Mouse (Mus musculus): ENCODE results near the gene Nhsl1. TPM values are rescaled to one million over a fixed set of nuclear protein-coding genes. Genes with fewer than 3 reads are reported as not detected.

Nhsl1 gene
- polyA plus RNA-seq, 1 experiment: 11.9 TPM

GRCm38 (mm10) chr10:18453380-18453779, 134.6 kb downstream of the Nhsl1 start:
- no peak overlapping the region for H3K27ac ChIP-seq (ENCODE audit: control insufficient read depth, insufficient read depth, low read depth, low read length)
- H3K4me1 ChIP-seq (ENCODE audit: control insufficient read depth, insufficient read depth, low read length): peaks cover 2% of the 10 kb centered on the region; the same call in 1 of the 2 replicates
- H3K27me3 ChIP-seq (ENCODE audit: control insufficient read depth, insufficient read depth, low read length): no peaks in the 10 kb centered on the region
- H3K36me3 ChIP-seq (ENCODE audit: control insufficient read depth, insufficient read depth, low read length): no peaks in the 10 kb centered on the region
- H3K4me3 ChIP-seq (ENCODE audit: control insufficient read depth, low read depth, low read length): no peak overlapping the region
- no peak for TF ChIP-seq POLR2A (IDR thresholded peaks at IDR 0.05; ENCODE audit: control insufficient read depth, low read depth, low read length)
- peak; percentile 87; the same call in 1 of the 2 replicates for TF ChIP-seq CTCF (IDR thresholded peaks at IDR 0.05; ENCODE audit: control insufficient read depth, insufficient read depth, insufficient replicate concordance, low read depth, low read length)

- TF ChIP-seq POLR2A (IDR thresholded peaks at IDR 0.05; ENCODE audit: control insufficient read depth, low read depth, low read length): no peak
- no peak for TF ChIP-seq CTCF (IDR thresholded peaks at IDR 0.05; ENCODE audit: control insufficient read depth, insufficient read depth, insufficient replicate concordance, low read depth, low read length)
- H3K27me3 ChIP-seq (ENCODE audit: control insufficient read depth, insufficient read depth, low read length): no peaks in the 10 kb centered on the region
- peaks cover 2% of the 10 kb centered on the region; the same call in 1 of the 2 replicates for H3K4me1 ChIP-seq (ENCODE audit: control insufficient read depth, insufficient read depth, low read length)
- no peak overlapping the region for H3K27ac ChIP-seq (ENCODE audit: control insufficient read depth, insufficient read depth, low read depth, low read length)
- no peaks in the 10 kb centered on the region for H3K36me3 ChIP-seq (ENCODE audit: control insufficient read depth, insufficient read depth, low read length)
- H3K4me3 ChIP-seq (ENCODE audit: control insufficient read depth, low read depth, low read length): no peak overlapping the region
Observed at GRCm38 (mm10) chr10:18454161-18454560, 135.4 kb downstream of the Nhsl1 start.

DNA sequence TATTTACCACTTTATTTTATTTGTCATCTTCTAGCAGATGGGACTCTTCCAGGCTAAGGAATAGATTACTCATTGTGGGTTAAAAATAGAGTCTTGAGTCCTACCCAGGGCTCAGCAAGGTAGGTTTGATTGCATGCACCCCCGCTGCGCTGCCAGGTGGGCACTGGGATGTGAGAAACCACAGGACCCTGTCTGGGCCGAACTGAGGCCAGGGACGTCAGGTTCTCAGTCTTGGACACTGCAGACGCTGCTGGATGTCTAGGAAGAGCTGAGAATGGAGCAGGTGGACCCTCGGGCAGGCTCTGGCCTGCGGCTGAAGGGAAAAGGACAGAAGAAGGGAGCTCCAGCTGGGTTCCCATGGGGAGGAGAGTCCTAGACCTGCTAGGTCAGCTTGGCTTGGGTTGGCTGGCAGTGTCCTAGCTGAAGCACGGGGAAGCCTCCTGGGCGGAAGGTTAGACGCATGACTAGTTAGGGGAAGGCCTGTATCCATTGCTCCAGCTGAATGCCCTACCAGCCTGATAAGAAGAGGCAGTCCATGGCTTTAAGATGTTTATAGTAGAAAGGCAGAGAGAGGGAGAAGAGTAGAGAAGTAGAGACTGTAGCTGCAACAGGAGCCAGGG, 136.6 kb downstream of the Nhsl1 start:
- Histone ChIP-seq H3K4me1 (ENCODE audit: control insufficient read depth, insufficient read depth, low read length) (peaks cover 2% of the 10 kb centered on the region; the same call in 1 of the 2 replicates), H3K4me3 (ENCODE audit: control insufficient read depth, low read depth, low read length) (no peak overlapping the region), H3K27ac (ENCODE audit: control insufficient read depth, insufficient read depth, low read depth, low read length) (no peak overlapping the region), H3K27me3 (ENCODE audit: control insufficient read depth, insufficient read depth, low read length) (no peaks in the 10 kb centered on the region), H3K36me3 (ENCODE audit: control insufficient read depth, insufficient read depth, low read length) (no peaks in the 10 kb centered on the region)
- no peak for TF ChIP-seq CTCF (IDR thresholded peaks at IDR 0.05; ENCODE audit: control insufficient read depth, insufficient read depth, insufficient replicate concordance, low read depth, low read length)

GRCm38 (mm10) chr10:18457808-18458475, 139.2 kb downstream of the Nhsl1 start:
- H3K36me3 ChIP-seq (ENCODE audit: control insufficient read depth, insufficient read depth, low read length): no peaks in the 10 kb centered on the region
- H3K27me3 ChIP-seq (ENCODE audit: control insufficient read depth, insufficient read depth, low read length): no peaks in the 10 kb centered on the region
- H3K4me3 ChIP-seq (ENCODE audit: control insufficient read depth, low read depth, low read length): no peak overlapping the region
- TF ChIP-seq CTCF (IDR thresholded peaks at IDR 0.05; ENCODE audit: control insufficient read depth, insufficient read depth, insufficient replicate concordance, low read depth, low read length) (no peak), POLR2A (IDR thresholded peaks at IDR 0.05; ENCODE audit: control insufficient read depth, low read depth, low read length) (no peak)
- peaks cover 2% of the 10 kb centered on the region; the same call in 1 of the 2 replicates for H3K4me1 ChIP-seq (ENCODE audit: control insufficient read depth, insufficient read depth, low read length)
- H3K27ac ChIP-seq (ENCODE audit: control insufficient read depth, insufficient read depth, low read depth, low read length): no peak overlapping the region

DNA sequence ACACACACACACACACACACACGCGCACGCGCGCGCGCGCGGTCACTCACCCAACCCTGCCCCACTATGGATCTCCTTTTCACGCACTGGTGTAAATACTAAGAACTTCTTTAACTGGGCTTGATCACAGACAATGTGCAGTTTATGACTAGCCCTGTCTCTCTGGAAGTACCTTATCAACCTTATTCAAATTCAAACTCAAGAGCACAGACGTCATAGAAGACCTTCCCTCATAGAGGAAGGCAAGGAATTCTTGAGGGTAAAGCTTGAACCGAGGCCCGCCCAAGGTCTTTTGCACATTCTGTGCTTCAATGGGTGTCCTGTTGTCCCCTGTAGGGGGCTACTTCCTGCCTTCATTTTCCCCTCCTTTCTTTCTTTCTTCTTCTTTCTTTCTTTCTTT, 142.6 kb downstream of the Nhsl1 start:
- Histone ChIP-seq H3K27me3 (ENCODE audit: control insufficient read depth, insufficient read depth, low read length) (no peaks in the 10 kb centered on the region), H3K27ac (ENCODE audit: control insufficient read depth, insufficient read depth, low read depth, low read length) (no peak overlapping the region), H3K36me3 (ENCODE audit: control insufficient read depth, insufficient read depth, low read length) (no peaks in the 10 kb centered on the region), H3K4me1 (ENCODE audit: control insufficient read depth, insufficient read depth, low read length) (no peaks in the 10 kb centered on the region), H3K4me3 (ENCODE audit: control insufficient read depth, low read depth, low read length) (no peak overlapping the region)
- TF ChIP-seq CTCF (IDR thresholded peaks at IDR 0.05; ENCODE audit: control insufficient read depth, insufficient read depth, insufficient replicate concordance, low read depth, low read length) (no peak), POLR2A (IDR thresholded peaks at IDR 0.05; ENCODE audit: control insufficient read depth, low read depth, low read length) (no peak)

DNA sequence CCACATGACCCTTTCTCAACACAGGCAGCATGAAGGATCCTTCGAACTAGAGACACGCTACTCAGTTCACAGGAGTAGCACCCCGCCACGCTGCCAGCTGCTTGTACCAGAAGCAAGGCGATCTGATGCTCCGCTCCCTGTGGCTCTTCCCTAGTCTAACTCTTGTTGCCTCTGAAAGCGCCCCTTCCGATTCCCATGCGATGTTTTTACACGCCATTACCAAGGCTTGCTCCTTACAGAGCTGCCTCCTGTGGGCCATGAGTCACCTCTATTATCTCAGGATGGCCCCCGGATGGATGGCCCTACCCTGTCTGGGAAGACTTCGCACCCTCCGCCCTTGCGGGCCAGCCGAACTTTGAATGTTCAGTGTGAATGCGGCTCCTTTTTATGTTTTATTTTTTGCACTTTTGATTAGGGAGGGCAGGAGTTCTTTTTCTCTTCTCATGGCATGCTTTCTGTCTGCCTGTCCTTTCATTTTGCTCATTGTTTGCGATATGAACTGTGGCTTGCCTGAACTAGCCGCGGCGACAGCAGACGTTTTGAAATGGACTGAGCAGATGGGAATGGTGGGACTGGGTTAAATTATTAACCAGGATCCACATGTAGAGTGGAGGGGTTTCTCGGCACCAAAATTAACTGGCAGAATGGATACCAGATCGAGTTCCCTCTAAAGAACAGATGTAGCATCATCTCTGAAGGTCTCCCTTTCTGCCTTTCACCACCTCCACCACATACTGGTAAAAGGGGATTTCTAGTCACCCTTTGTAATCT, 144.5 kb downstream of the Nhsl1 start:
- H3K27me3 ChIP-seq (ENCODE audit: control insufficient read depth, insufficient read depth, low read length): no peaks in the 10 kb centered on the region
- no peaks in the 10 kb centered on the region for H3K4me1 ChIP-seq (ENCODE audit: control insufficient read depth, insufficient read depth, low read length)
- H3K27ac ChIP-seq (ENCODE audit: control insufficient read depth, insufficient read depth, low read depth, low read length): no peak overlapping the region
- H3K36me3 ChIP-seq (ENCODE audit: control insufficient read depth, insufficient read depth, low read length): no peaks in the 10 kb centered on the region
- H3K4me3 ChIP-seq (ENCODE audit: control insufficient read depth, low read depth, low read length): peak overlapping the region; percentile 60
- no peak for TF ChIP-seq POLR2A (IDR thresholded peaks at IDR 0.05; ENCODE audit: control insufficient read depth, low read depth, low read length)
- TF ChIP-seq CTCF (IDR thresholded peaks at IDR 0.05; ENCODE audit: control insufficient read depth, insufficient read depth, insufficient replicate concordance, low read depth, low read length): no peak

GRCm38 (mm10) chr10:18468396-18468795, 149.6 kb downstream of the Nhsl1 start:
- peaks cover 3% of the 10 kb centered on the region; the same call in 1 of the 2 replicates for H3K4me1 ChIP-seq (ENCODE audit: control insufficient read depth, insufficient read depth, low read length)
- H3K27me3 ChIP-seq (ENCODE audit: control insufficient read depth, insufficient read depth, low read length): no peaks in the 10 kb centered on the region
- no peak overlapping the region for H3K27ac ChIP-seq (ENCODE audit: control insufficient read depth, insufficient read depth, low read depth, low read length)
- H3K4me3 ChIP-seq (ENCODE audit: control insufficient read depth, low read depth, low read length): no peak overlapping the region
- TF ChIP-seq CTCF (IDR thresholded peaks at IDR 0.05; ENCODE audit: control insufficient read depth, insufficient read depth, insufficient replicate concordance, low read depth, low read length): no peak
- TF ChIP-seq POLR2A (IDR thresholded peaks at IDR 0.05; ENCODE audit: control insufficient read depth, low read depth, low read length): no peak
- H3K36me3 ChIP-seq (ENCODE audit: control insufficient read depth, insufficient read depth, low read length): no peaks in the 10 kb centered on the region

Data from testis, adult 2 months (tissue).